Mouse (Mus musculus) embryonic facial prominence, embryonic 14.5 days (tissue): ENCODE data around the gene Nudt9. TPM values are rescaled to one million over a fixed set of nuclear protein-coding genes. Genes with fewer than 3 reads are reported as not detected.
A peak's percentile ranks its signal among the peaks of the same experiment; 100 is the strongest.

Source experiments
- microRNA-seq: library from miRNA; unstranded; fragments of <30 nt; microRNA quantifications from one replicate; pipeline ENCODE4, GENCODE M21; 2016; ENCODE audit warnings: borderline number of aligned reads
- polyA plus RNA-seq: library from polyadenylated mRNA; unstranded; fragments of >200 nt; fragmentation: Nextera tagmentation; extraction: Ambion mirVana; gene quantifications from 2 replicates; pipeline ENCODE4 v1.2.1, GENCODE M21; 2014

Gene Nudt9
- polyA plus RNA-seq, 1 experiment from 2014 or later, result 56.8 TPM

Small RNA genes lying within 50 kb of the gene (microRNA-seq; reads per million reads assigned to microRNA genes)
- 2.5 reads per million, percentile 11 among the genes with 10 or more reads in this experiment for gene Mir5619

Other genes with a start within 250 kb of the Nudt9 start
- gene Klhl8, start 135.0 kb upstream of the Nudt9 start, polyA plus RNA-seq, result 12.2 and 13.9 TPM in 2 replicates
- 0.15 and 0.26 TPM in 2 replicates for gene Hsd17b13, start 68.9 kb upstream of the Nudt9 start, polyA plus RNA-seq
- gene Hsd17b11, start 24.4 kb upstream of the Nudt9 start, polyA plus RNA-seq, result 4.5 and 4.9 TPM in 2 replicates
- gene Gm17660, start 31.3 kb downstream of the Nudt9 start, polyA plus RNA-seq, result 0.47 TPM in 1 of 2 replicates, not detected in the other
- 108 and 117 TPM in 2 replicates for gene Sparcl1, start 67.4 kb downstream of the Nudt9 start, polyA plus RNA-seq
- not detected in 2 replicates for gene Dspp, start 124.4 kb downstream of the Nudt9 start, polyA plus RNA-seq
- gene Dmp1, start 156.3 kb downstream of the Nudt9 start, polyA plus RNA-seq, result 19.3 and 21.1 TPM in 2 replicates